Mouse (Mus musculus) CH12.LX (cell line): ENCODE measurements around the gene Lmnb2.

Experiments used
- CTCF ChIP-seq, 2 experiments: IDR thresholded peaks in 1 of 2; conservative IDR thresholded peaks in 1 of 2; 2 replicates each; pipeline ENCODE4 v1.5.1; 2011 to 2012; ENCODE audit warnings: low read depth in 2 of 2, low read length in 2 of 2, improper control_type of control experiment in 1 of 2, inconsistent platforms in 1 of 2, mild to moderate bottlenecking in 1 of 2, moderate library complexity in 1 of 2
- E2F4 ChIP-seq: IDR thresholded peaks from 2 replicates; pipeline ENCODE4 v1.6.1; 2011; ENCODE audit warnings: low read depth, low read length, improper control_type of control experiment; ENCODE audit not compliant: insufficient replicate concordance
- EP300 ChIP-seq: IDR thresholded peaks from 2 replicates; pipeline ENCODE4 v1.6.1; 2011; ENCODE audit warnings: low read length, improper control_type of control experiment
- ETS1 ChIP-seq: conservative IDR thresholded peaks from 2 replicates; pipeline ENCODE4 v1.6.1; 2012; ENCODE audit warnings: low read depth, mild to moderate bottlenecking, inconsistent platforms, low read length, improper control_type of control experiment, moderate library complexity
- MAX ChIP-seq: IDR thresholded peaks from 2 replicates; pipeline ENCODE4 v1.6.1; 2011; ENCODE audit warnings: low read length, improper control_type of control experiment
- POLR2A ChIP-seq: IDR thresholded peaks from 2 replicates; pipeline ENCODE4 v1.6.1; 2011; ENCODE audit warnings: low read depth, mild to moderate bottlenecking, improper control_type of control experiment, low read length
- ZC3H11A ChIP-seq: IDR thresholded peaks from 2 replicates; pipeline ENCODE4 v1.6.1; 2012; ENCODE audit warnings: low read depth, mild to moderate bottlenecking, inconsistent platforms, low read length, improper control_type of control experiment
- ZMIZ1 ChIP-seq: IDR thresholded peaks from 2 replicates; pipeline ENCODE4 v1.6.1; 2012; ENCODE audit warnings: low read depth, mild to moderate bottlenecking, inconsistent platforms, low read length, improper control_type of control experiment

- TF ChIP-seq CTCF (conservative IDR thresholded peaks at IDR 0.05 in 1 of 2, IDR thresholded peaks at IDR 0.05 in 1 of 2; ENCODE audit: low read depth in 2 of 2, low read length in 2 of 2) (no peak), ZC3H11A (no peak), E2F4 (no peak), ZMIZ1 (no peak), EP300 (no peak), MAX (no peak), POLR2A (no peak), ETS1 (no peak)
Measured at GRCm38 (mm10) chr10:80943701-80944100, 25.7 kb upstream of the Lmnb2 start.
